Mouse (Mus musculus): Measurements from ENCODE around the gene Hibadh.

The Hibadh gene

GRCm38 (mm10) chr6:52501479-52501878 is 138.7 kb downstream of the Hibadh start:
- DNase-seq (ENCODE audit: low spot score) = no peak
